Mouse (Mus musculus): Measurements from ENCODE around the gene Far1.

Far1 gene

GRCm38 (mm10) chr7:113513286-113513962 lies at the start of gene Far1:
TSS of gene Far1 (plus strand) at chr7:113513834.
- peak; percentile 97 for DNase-seq (ENCODE audit: low read depth, low spot score)

- DNase-seq (ENCODE audit: low read depth, low spot score): no peak
Measured at GRCm38 (mm10) chr7:113468345-113468744, 45.3 kb upstream of the Far1 start.

GRCm38 (mm10) chr7:113470671-113471070 lies 43.0 kb upstream of the Far1 start:
- DNase-seq (ENCODE audit: low read depth, low spot score): no peak

GRCm38 (mm10) chr7:113471653-113472052 lies 42.0 kb upstream of the Far1 start:
- DNase-seq (ENCODE audit: low read depth, low spot score): no peak

GRCm38 (mm10) chr7:113495792-113496191 lies 17.8 kb upstream of the Far1 start:
- no peak for DNase-seq (ENCODE audit: low read depth, low spot score)

GRCm38 (mm10) chr7:113498413-113498812 lies 15.2 kb upstream of the Far1 start:
- peak; percentile 58 for DNase-seq (ENCODE audit: low read depth, low spot score)

- DNase-seq (ENCODE audit: low read depth, low spot score): no peak
Measured at GRCm38 (mm10) chr7:113499821-113500220, 13.8 kb upstream of the Far1 start.

GRCm38 (mm10) chr7:113502453-113502852 lies 11.2 kb upstream of the Far1 start:
- peak; percentile 47 for DNase-seq (ENCODE audit: low read depth, low spot score)

- DNase-seq (ENCODE audit: low read depth, low spot score): no peak
Measured at GRCm38 (mm10) chr7:113505047-113505446, 8.6 kb upstream of the Far1 start.

GRCm38 (mm10) chr7:113505516-113506045 lies 8.1 kb upstream of the Far1 start:
- no peak for DNase-seq (ENCODE audit: low read depth, low spot score)

- no peak for DNase-seq (ENCODE audit: low read depth, low spot score)
Measured at GRCm38 (mm10) chr7:113507846-113508245, 5.8 kb upstream of the Far1 start.

GRCm38 (mm10) chr7:113511396-113511795 lies 2.2 kb upstream of the Far1 start:
- no peak for DNase-seq (ENCODE audit: low read depth, low spot score)

- peak; percentile 19 for DNase-seq (ENCODE audit: low read depth, low spot score)
Measured at GRCm38 (mm10) chr7:113512527-113513285, 928 bp upstream of the Far1 start.

- DNase-seq (ENCODE audit: low read depth, low spot score): peak; percentile 64
Measured at GRCm38 (mm10) chr7:113513963-113514649, 472 bp downstream of the Far1 start.

GRCm38 (mm10) chr7:113515831-113516230 lies 2.2 kb downstream of the Far1 start:
- no peak for DNase-seq (ENCODE audit: low read depth, low spot score)

GRCm38 (mm10) chr7:113518419-113518818 lies 4.8 kb downstream of the Far1 start:
- no peak for DNase-seq (ENCODE audit: low read depth, low spot score)

- no peak for DNase-seq (ENCODE audit: low read depth, low spot score)
Measured at GRCm38 (mm10) chr7:113518961-113519360, 5.3 kb downstream of the Far1 start.

GRCm38 (mm10) chr7:113543158-113543557 lies 29.5 kb downstream of the Far1 start:
- no peak for DNase-seq (ENCODE audit: low read depth, low spot score)

GRCm38 (mm10) chr7:113551742-113552463 lies 38.3 kb downstream of the Far1 start:
- no peak for DNase-seq (ENCODE audit: low read depth, low spot score)

GRCm38 (mm10) chr7:113552508-113552907 lies 38.9 kb downstream of the Far1 start:
- DNase-seq (ENCODE audit: low read depth, low spot score): no peak

- no peak for DNase-seq (ENCODE audit: low read depth, low spot score)
Measured at GRCm38 (mm10) chr7:113556138-113556537, 42.5 kb downstream of the Far1 start.

- no peak for DNase-seq (ENCODE audit: low read depth, low spot score)
Measured at GRCm38 (mm10) chr7:113566892-113567291, 53.3 kb downstream of the Far1 start.
